Mouse (Mus musculus) MEL (cell line): Measurements from ENCODE around the gene Rad21l. TPM values are rescaled to one million over a fixed set of nuclear protein-coding genes. Genes with fewer than 3 reads are reported as not detected.

Source experiments
- DNase-seq: peaks from one replicate; pipeline ENCODE4 v3.0.0; 2011; ENCODE audit warnings: low read depth, low spot score
- H3K27ac ChIP-seq: 2 replicates; pipeline ENCODE4 v1.5.1; 2012; ENCODE audit warnings: low read depth, mild to moderate bottlenecking, control low read depth, low read length, moderate library complexity; ENCODE audit not compliant: control insufficient read depth
- H3K27me3 ChIP-seq, 2 experiments: fragments of 150-350 bp in 1 of 2; sonication (generic) in 1 of 2; 2 replicates each; pipeline ENCODE4 v1.6.1; 2012; ENCODE audit warnings: low read length in 2 of 2, mild to moderate bottlenecking in 2 of 2, improper control_type of control experiment in 1 of 2, moderate library complexity in 1 of 2; ENCODE audit not compliant: insufficient read depth in 2 of 2, control insufficient read depth in 1 of 2
- H3K36me3 ChIP-seq, 2 experiments: 2 replicates each; pipeline ENCODE4 v1.6.1; 2012 to 2014; ENCODE audit warnings: low read length in 2 of 2, improper control_type of control experiment in 1 of 2, inconsistent platforms in 1 of 2, mild to moderate bottlenecking in 1 of 2; ENCODE audit not compliant: insufficient read depth in 2 of 2, control insufficient read depth in 1 of 2
- H3K4me1 ChIP-seq, 2 experiments: fragments of 150-350 bp in 1 of 2; sonication (generic) in 1 of 2; 2 replicates each; pipeline ENCODE4 v1.6.1; 2012; ENCODE audit warnings: low read length in 2 of 2, improper control_type of control experiment in 1 of 2, mild to moderate bottlenecking in 1 of 2; ENCODE audit not compliant: insufficient read depth in 2 of 2, control insufficient read depth in 1 of 2
- H3K4me3 ChIP-seq, 2 experiments: fragments of 150-350 bp in 1 of 2; sonication (generic) in 1 of 2; 2 replicates each; pipeline ENCODE4 v1.5.1; 2012; ENCODE audit warnings: low read depth in 2 of 2, low read length in 2 of 2, mild to moderate bottlenecking in 2 of 2, moderate library complexity in 2 of 2, control low read depth in 1 of 2, improper control_type of control experiment in 1 of 2; ENCODE audit not compliant: control insufficient read depth in 1 of 2, insufficient read depth in 1 of 2
- H3K79me2 ChIP-seq: 2 replicates; pipeline ENCODE4 v1.6.1; 2012; ENCODE audit warnings: mild to moderate bottlenecking, low read length, moderate library complexity; ENCODE audit not compliant: control insufficient read depth, poor library complexity, insufficient read depth
- H3K9ac ChIP-seq: 2 replicates; pipeline ENCODE4 v1.6.1; 2012; ENCODE audit warnings: low read depth, mild to moderate bottlenecking, control low read depth, low read length, moderate library complexity; ENCODE audit not compliant: control insufficient read depth, poor library complexity, severe bottlenecking
- H3K9me3 ChIP-seq: fragments of 150-350 bp; sonication (generic); replicated peaks from 2 replicates; pipeline ENCODE4 v1.6.1; 2012; ENCODE audit warnings: mild to moderate bottlenecking, low read length, improper control_type of control experiment, moderate library complexity; ENCODE audit not compliant: insufficient read depth
- CHD1 ChIP-seq: IDR thresholded peaks from 2 replicates; pipeline ENCODE4 v1.6.1; 2012; ENCODE audit warnings: low read depth, mild to moderate bottlenecking, inconsistent platforms, low read length, improper control_type of control experiment
- CTCF ChIP-seq, 3 experiments: IDR thresholded peaks in 2 of 3; conservative IDR thresholded peaks in 1 of 3; 2 replicates each; pipeline ENCODE4 v1.5.1; 2011 to 2012; ENCODE audit warnings: low read length in 3 of 3, low read depth in 2 of 3, mild to moderate bottlenecking in 2 of 3, improper control_type of control experiment in 1 of 3, inconsistent platforms in 1 of 3, mixed read lengths in 1 of 3, moderate library complexity in 1 of 3; ENCODE audit not compliant: control insufficient read depth in 1 of 3, insufficient read depth in 1 of 3, poor library complexity in 1 of 3, severe bottlenecking in 1 of 3
- ELF1 ChIP-seq: IDR thresholded peaks from 2 replicates; pipeline ENCODE4 v1.6.1; 2014; ENCODE audit warnings: low read depth, mild to moderate bottlenecking, inconsistent platforms, low read length, improper control_type of control experiment, moderate library complexity
- EP300 ChIP-seq, 2 experiments: IDR thresholded peaks; 2 replicates each; pipeline ENCODE4 v1.6.1; 2011; ENCODE audit warnings: improper control_type of control experiment in 2 of 2, low read length in 2 of 2, low read depth in 1 of 2, mild to moderate bottlenecking in 1 of 2
- GABPA ChIP-seq: IDR thresholded peaks from 2 replicates; pipeline ENCODE4 v1.6.1; 2012; ENCODE audit warnings: low read depth, mild to moderate bottlenecking, inconsistent platforms, low read length, improper control_type of control experiment, moderate library complexity
- HCFC1 ChIP-seq: IDR thresholded peaks from 2 replicates; pipeline ENCODE4 v1.6.1; 2012; ENCODE audit warnings: low read depth, mild to moderate bottlenecking, inconsistent platforms, low read length, improper control_type of control experiment, moderate library complexity
- KAT2A ChIP-seq: conservative IDR thresholded peaks from 2 replicates; pipeline ENCODE4 v1.6.1; 2012; ENCODE audit warnings: low read depth, low read length, improper control_type of control experiment, inconsistent platforms
- MAFK ChIP-seq: IDR thresholded peaks from 2 replicates; pipeline ENCODE4 v1.6.1; 2011; ENCODE audit warnings: low read depth, mild to moderate bottlenecking, low read length, improper control_type of control experiment, borderline replicate concordance
- MAX ChIP-seq: IDR thresholded peaks from 2 replicates; pipeline ENCODE4 v1.6.1; 2011; ENCODE audit warnings: low read length, improper control_type of control experiment
- MXI1 ChIP-seq: IDR thresholded peaks from 2 replicates; pipeline ENCODE4 v1.6.1; 2011; ENCODE audit warnings: mild to moderate bottlenecking, low read depth, low read length, improper control_type of control experiment
- MYB ChIP-seq: IDR thresholded peaks from 2 replicates; pipeline ENCODE4 v1.6.1; 2011; ENCODE audit warnings: mild to moderate bottlenecking, low read depth, low read length, improper control_type of control experiment
- NELFE ChIP-seq: IDR thresholded peaks from 2 replicates; pipeline ENCODE4 v1.6.1; 2011; ENCODE audit warnings: low read depth, low read length, improper control_type of control experiment
- NRF1 ChIP-seq: IDR thresholded peaks from 2 replicates; pipeline ENCODE4 v1.6.1; 2014; ENCODE audit warnings: low read depth, mild to moderate bottlenecking, inconsistent platforms, low read length, improper control_type of control experiment, moderate library complexity; ENCODE audit not compliant: poor library complexity, insufficient read depth, severe bottlenecking
- POLR2A ChIP-seq, 2 experiments: IDR thresholded peaks; 2 replicates each; pipeline ENCODE4 v1.6.1; 2011 to 2012; ENCODE audit warnings: low read length in 2 of 2, mild to moderate bottlenecking in 2 of 2, control low read depth in 1 of 2, improper control_type of control experiment in 1 of 2, low read depth in 1 of 2, moderate library complexity in 1 of 2; ENCODE audit not compliant: control insufficient read depth in 1 of 2, insufficient read depth in 1 of 2, poor library complexity in 1 of 2
- POLR2AphosphoS2 ChIP-seq: IDR thresholded peaks from 2 replicates; pipeline ENCODE4 v1.6.1; 2011; ENCODE audit warnings: low read length, improper control_type of control experiment
- POLR2AphosphoS5 ChIP-seq: IDR thresholded peaks from 2 replicates; pipeline ENCODE4 v1.6.1; 2012; ENCODE audit warnings: low read depth, borderline replicate concordance, mild to moderate bottlenecking, inconsistent platforms, low read length, moderate library complexity, mixed read lengths
- RAD21 ChIP-seq: IDR thresholded peaks from 2 replicates; pipeline ENCODE4 v1.6.1; 2011; ENCODE audit warnings: mild to moderate bottlenecking, low read depth, low read length, improper control_type of control experiment
- SMC3 ChIP-seq: IDR thresholded peaks from 2 replicates; pipeline ENCODE4 v1.6.1; 2011; ENCODE audit warnings: low read depth, low read length, improper control_type of control experiment
- TAL1 ChIP-seq: IDR thresholded peaks from 2 replicates; pipeline ENCODE4 v1.6.1; 2012; ENCODE audit warnings: mild to moderate bottlenecking, inconsistent platforms, low read length, moderate library complexity, mixed read lengths
- TBP ChIP-seq: IDR thresholded peaks from 2 replicates; pipeline ENCODE4 v1.8.0; 2011; ENCODE audit warnings: low read depth, low read length, improper control_type of control experiment
- TCF12 ChIP-seq: IDR thresholded peaks from 2 replicates; pipeline ENCODE4 v1.6.1; 2014; ENCODE audit warnings: low read depth, mild to moderate bottlenecking, inconsistent platforms, low read length, improper control_type of control experiment, moderate library complexity
- UBTF ChIP-seq: IDR thresholded peaks from 2 replicates; pipeline ENCODE4 v1.6.1; 2012; ENCODE audit warnings: low read depth, mild to moderate bottlenecking, inconsistent platforms, low read length, improper control_type of control experiment, moderate library complexity, borderline replicate concordance; ENCODE audit not compliant: insufficient read depth
- USF1 ChIP-seq: IDR thresholded peaks from 2 replicates; pipeline ENCODE4 v1.6.1; 2014; ENCODE audit warnings: low read depth, mild to moderate bottlenecking, inconsistent platforms, low read length, improper control_type of control experiment, moderate library complexity
- ZC3H11A ChIP-seq: IDR thresholded peaks from 2 replicates; pipeline ENCODE4 v1.6.1; 2012; ENCODE audit warnings: low read depth, mild to moderate bottlenecking, inconsistent platforms, low read length, improper control_type of control experiment
- ZKSCAN1 ChIP-seq: IDR thresholded peaks from 2 replicates; pipeline ENCODE4 v1.6.1; 2012; ENCODE audit warnings: low read depth, mild to moderate bottlenecking, inconsistent platforms, low read length, improper control_type of control experiment, moderate library complexity
- ZMIZ1 ChIP-seq: IDR thresholded peaks from 2 replicates; pipeline ENCODE4 v1.6.1; 2012; ENCODE audit warnings: low read depth, mild to moderate bottlenecking, inconsistent platforms, low read length, improper control_type of control experiment, moderate library complexity
- ZNF384 ChIP-seq: IDR thresholded peaks from 2 replicates; pipeline ENCODE4 v1.6.1; 2012; ENCODE audit warnings: low read depth, mild to moderate bottlenecking, inconsistent platforms, low read length, improper control_type of control experiment
- polyA plus RNA-seq, 2 experiments: library from polyadenylated mRNA; stranded (reverse) in 1 of 2; unstranded in 1 of 2; fragments of >175 nt in 1 of 2; fragments of >200 nt in 1 of 2; gene quantifications; 2 replicates each; pipeline versions ENCODE4 v1.2.1 to v1.2.4; 2012; ENCODE audit warnings: low replicate concordance in 2 of 2, low read depth in 1 of 2; ENCODE audit not compliant: insufficient read length in 2 of 2, insufficient read depth in 1 of 2, missing spikeins in 1 of 2
- total RNA-seq: library from RNA; depleted of rRNA; stranded (reverse); fragments of 300-350 nt; gene quantifications from 2 replicates; pipeline ENCODE4 v1.2.3, GENCODE M21; 2012

The Rad21l gene
- total and polyA plus RNA-seq, 3 experiments = not detected

- TF ChIP-seq POLR2AphosphoS2 = no peak
- TF ChIP-seq CTCF (IDR thresholded peaks at IDR 0.05 in 2 of 3, conservative IDR thresholded peaks at IDR 0.05 in 1 of 3; ENCODE audit: control insufficient read depth in 1 of 3, insufficient read depth in 1 of 3, low read depth in 2 of 3, low read length in 3 of 3, poor library complexity in 1 of 3, severe bottlenecking in 1 of 3) = no peak
- TF ChIP-seq ZNF384 = no peak
Observed at GRCm38 (mm10) chr2:151701231-151702145, 33.2 kb upstream of the Rad21l start, which contains the start of gene Tmem74b (continued).

- H3K36me3 ChIP-seq = no peaks in the 10 kb centered on the region
- no peak overlapping the region for H3K27ac ChIP-seq
- H3K4me1 ChIP-seq = no peaks in the 10 kb centered on the region
- H3K79me2 ChIP-seq = no peaks in the 10 kb centered on the region
- no peak for DNase-seq
- no peaks in the 10 kb centered on the region for H3K9me3 ChIP-seq
- H3K4me3 ChIP-seq = no peak overlapping the region
- H3K9ac ChIP-seq = no peak overlapping the region
- H3K27me3 ChIP-seq = peaks cover 3 to 5% of the 10 kb centered on the region in 2 experiments
- TF ChIP-seq TCF12 = no peak
- TF ChIP-seq MAX = no peak
- no peak for TF ChIP-seq SMC3
- no peak for TF ChIP-seq ZC3H11A
- TF ChIP-seq USF1 = no peak
- no peak for TF ChIP-seq TBP
- no peak for TF ChIP-seq ZMIZ1
- TF ChIP-seq GABPA = no peak
- TF ChIP-seq HCFC1 = no peak
- no peak for TF ChIP-seq POLR2AphosphoS5
- no peak for TF ChIP-seq POLR2A (IDR thresholded peaks at IDR 0.05; ENCODE audit: control insufficient read depth in 1 of 2, insufficient read depth in 1 of 2, low read depth in 1 of 2, low read length in 2 of 2, poor library complexity in 1 of 2)
- TF ChIP-seq CTCF (IDR thresholded peaks at IDR 0.05 in 2 of 3, conservative IDR thresholded peaks at IDR 0.05 in 1 of 3; ENCODE audit: control insufficient read depth in 1 of 3, insufficient read depth in 1 of 3, low read depth in 2 of 3, low read length in 3 of 3, poor library complexity in 1 of 3, severe bottlenecking in 1 of 3) = no peak
Observed at GRCm38 (mm10) chr2:151682976-151683375, 14.6 kb upstream of the Rad21l start.

- Histone ChIP-seq H3K27me3 (peaks cover 3 to 5% of the 10 kb centered on the region in 2 experiments), H3K4me1 (no peaks in the 10 kb centered on the region), H3K9me3 (no peaks in the 10 kb centered on the region), H3K4me3 (no peak overlapping the region), H3K27ac (no peak overlapping the region), H3K9ac (no peak overlapping the region), H3K36me3 (no peaks in the 10 kb centered on the region), H3K79me2 (no peaks in the 10 kb centered on the region)
- DNase-seq = peak; percentile 23
- TF ChIP-seq SMC3 (peak; percentile 44), TAL1 (no peak), TCF12 (no peak), KAT2A (no peak), MXI1 (no peak), EP300 (IDR thresholded peaks at IDR 0.05; ENCODE audit: low read depth in 1 of 2, low read length in 2 of 2) (no peak), CHD1 (no peak), NRF1 (no peak), RAD21 (peak; percentile 48), POLR2AphosphoS5 (no peak), ZKSCAN1 (no peak), MYB (no peak), TBP (no peak), ELF1 (no peak), USF1 (no peak), MAFK (no peak), UBTF (no peak), POLR2AphosphoS2 (no peak), ZMIZ1 (no peak), GABPA (no peak), NELFE (no peak), MAX (no peak)
Observed at GRCm38 (mm10) chr2:151682357-151682756, 14.0 kb upstream of the Rad21l start.
